Mouse (Mus musculus) adrenal gland, postnatal 25 days (tissue): ENCODE data around the gene Blmh. TPM values are rescaled to one million over a fixed set of nuclear protein-coding genes. Genes with fewer than 3 reads are reported as not detected.

Source experiments
- DNase-seq: peaks from one replicate; pipeline ENCODE4 v3.0.0; 2021; ENCODE audit warnings: mixed read lengths
- long read RNA-seq: library from polyadenylated mRNA; stranded (forward); transcript quantifications from one replicate; pipeline ENCODE4 v2.0.0, GENCODE M21; 2021
- total RNA-seq: library from RNA; stranded (reverse); gene quantifications from 2 replicates; pipeline ENCODE4 v1.2.3, GENCODE M21; 2021

The Blmh gene
- total RNA-seq, result 46.5 and 59.5 TPM in 2 replicates
- long read RNA-seq, transcript Blmh-201 (12 exons, 2,497 nt), result major isoform, 98 of 107 reads
- long read RNA-seq, partial matches to known transcripts, result 5 of 107 reads
- long read RNA-seq, other reads (novel, unspliced or antisense), result 3 of 107 reads

DNA sequence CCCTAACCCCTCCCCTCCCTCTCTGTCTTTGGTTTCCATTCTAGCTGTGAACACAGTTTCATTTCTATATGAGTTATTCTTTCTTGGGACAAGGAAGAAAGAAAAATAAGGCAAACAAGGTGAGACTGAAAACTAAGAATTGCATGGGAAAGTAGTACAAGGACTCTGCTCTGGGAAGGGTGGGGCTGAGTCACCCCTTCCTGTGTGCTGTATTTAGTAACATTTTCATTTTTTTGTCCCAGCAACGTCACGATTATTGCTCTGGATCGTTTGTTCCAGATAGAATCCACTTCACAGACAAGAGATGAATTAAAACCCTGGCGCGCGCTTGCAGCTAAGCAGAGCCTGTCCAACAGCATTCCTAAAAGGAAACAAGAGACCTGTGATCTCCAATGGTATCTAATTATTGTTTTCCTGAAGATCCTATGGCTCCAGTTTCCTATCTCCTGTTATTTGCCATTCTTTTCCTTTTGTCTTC is at the start of gene Blmh:
Gene Blmh, plus strand, starts transcription at position 51 of the 478 bp plus-strand sequence.
- peak; percentile 10 for DNase-seq

GRCm38 (mm10) chr11:76879816-76880215 is 44.8 kb upstream of the Blmh start:
- DNase-seq, result no peak

- DNase-seq, result no peak
Measured at GRCm38 (mm10) chr11:76884451-76884850, 40.2 kb upstream of the Blmh start.

DNA sequence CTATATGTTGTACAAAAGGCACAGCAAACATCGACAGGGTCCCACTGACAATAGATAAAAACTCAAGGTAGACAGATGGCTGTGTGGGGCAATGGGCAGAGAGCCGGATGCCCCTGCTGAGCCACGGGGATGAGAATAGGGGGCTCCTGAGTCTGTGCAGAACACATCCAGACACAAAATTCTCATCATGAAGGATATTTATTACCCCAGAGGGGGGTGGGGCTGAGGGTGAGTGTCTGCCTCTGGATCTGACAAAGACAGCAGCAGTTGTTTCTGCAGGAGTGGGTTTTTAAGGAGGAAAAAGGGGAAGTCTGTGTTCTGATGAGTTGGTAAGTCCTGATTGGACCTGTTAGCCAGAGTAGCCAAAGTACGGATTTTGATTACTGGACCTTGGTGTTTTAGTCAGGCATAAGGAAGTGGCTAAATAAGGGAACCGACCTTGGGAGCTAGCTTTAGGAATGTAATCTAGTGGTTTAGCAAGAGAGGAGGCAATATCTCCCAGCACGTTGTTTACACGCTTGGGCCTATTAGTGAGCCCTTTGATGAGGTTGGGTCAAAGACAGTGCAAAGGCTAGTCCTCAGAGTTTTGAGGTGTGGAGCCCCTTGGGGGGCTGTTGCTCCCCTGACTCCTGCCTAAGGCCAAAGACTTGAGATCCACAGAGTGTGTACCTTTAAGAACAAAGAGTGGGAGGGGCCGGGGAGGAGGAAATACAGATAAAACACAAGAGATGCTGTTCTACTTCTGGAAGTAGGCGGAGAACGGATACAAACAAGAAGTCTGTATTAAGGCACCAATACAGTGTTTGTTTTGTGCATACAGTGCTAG is 35.1 kb upstream of the Blmh start:
- no peak for DNase-seq

GRCm38 (mm10) chr11:76891171-76891570 is 33.4 kb upstream of the Blmh start:
- DNase-seq, result no peak

DNA sequence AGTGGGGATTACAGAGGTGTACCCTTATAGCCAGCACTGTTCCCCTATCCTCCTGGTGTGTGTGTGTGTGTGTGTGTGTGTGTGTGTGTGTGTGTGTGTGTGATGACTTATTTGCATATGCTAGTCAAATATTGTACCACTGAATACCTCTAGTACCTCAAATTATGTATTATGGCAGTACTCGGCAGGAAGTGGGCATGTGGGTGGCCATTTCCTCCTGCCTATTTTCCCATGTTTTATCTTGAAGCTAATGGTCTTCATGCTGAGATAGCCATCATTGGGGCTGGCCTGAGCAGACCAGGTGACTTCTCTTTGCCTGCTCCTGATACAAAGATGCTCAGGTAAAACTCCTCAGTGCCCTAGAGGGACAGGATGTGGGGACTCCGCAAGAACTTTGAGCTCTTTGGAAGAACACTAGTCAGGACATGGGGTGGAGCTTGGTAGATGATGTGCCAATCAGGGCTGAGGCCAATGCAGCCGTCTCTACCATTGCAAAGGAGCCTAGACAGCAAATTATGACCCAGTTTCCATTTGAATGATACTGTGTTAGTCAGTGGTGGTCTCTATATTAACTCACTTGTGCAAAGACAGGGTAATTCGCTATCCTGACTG is 32.8 kb upstream of the Blmh start:
- DNase-seq, result no peak

DNA sequence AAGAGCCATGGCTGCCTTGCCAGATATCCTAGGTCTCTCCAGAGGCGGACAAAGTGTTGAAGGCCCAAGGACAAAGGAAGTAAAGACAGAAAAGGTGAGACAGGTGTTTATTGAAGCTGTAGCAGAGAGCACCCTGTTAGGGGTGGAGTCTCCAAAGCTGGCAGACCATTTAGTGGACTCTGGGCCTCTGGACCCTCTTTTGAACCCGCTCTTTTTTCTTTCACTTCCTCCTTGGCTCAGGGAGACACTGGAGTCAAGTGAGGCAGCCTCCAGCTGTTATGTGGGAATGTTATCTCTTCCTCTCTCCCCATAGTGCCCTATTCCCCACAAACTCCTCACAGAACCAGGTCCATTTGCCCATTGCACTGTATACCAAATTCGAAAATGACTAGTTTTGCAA is 31.6 kb upstream of the Blmh start:
- no peak for DNase-seq

DNA sequence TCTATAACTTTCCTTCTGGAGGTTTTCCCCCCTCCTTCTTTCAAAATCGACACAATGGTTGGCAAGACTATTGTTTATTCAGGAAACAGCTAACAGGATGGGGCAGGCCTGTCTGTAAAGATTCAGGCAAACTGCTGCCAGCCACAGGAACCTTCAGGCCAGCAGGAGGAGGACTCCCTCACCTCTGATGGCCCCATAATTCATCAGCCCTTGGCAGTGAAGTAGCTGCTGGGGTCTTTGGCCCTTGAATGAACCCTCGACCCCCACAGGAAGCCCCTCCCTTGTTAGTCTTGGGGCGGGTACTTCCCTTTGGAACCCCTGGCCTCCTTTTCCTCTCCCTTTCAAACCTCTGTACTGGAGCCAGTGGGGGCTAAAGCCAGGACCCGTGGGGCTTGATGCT is 31.0 kb upstream of the Blmh start:
- DNase-seq, result peak; percentile 25

- DNase-seq, result peak; percentile 56
Measured at GRCm38 (mm10) chr11:76894240-76894639, 30.4 kb upstream of the Blmh start.

DNA sequence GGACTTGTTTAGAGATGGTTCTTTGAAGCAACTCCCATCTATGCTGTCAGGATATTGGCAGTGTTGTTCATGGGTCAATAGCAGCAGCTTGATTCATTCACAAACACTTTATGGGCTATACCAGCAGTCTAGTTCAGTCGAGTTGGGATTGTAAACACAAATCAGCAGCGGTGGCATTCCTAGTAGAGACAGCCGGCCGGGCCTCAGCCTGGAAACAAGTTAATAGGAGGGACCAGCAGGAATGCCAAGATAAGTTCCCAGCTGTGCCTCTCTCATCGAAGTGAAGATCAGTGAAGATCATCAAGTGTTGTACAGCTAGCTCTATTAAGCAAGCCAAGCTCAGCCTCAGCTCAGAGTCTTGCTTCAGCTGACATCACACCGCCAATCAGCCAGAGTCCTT is 28.2 kb upstream of the Blmh start:
- no peak for DNase-seq

GRCm38 (mm10) chr11:76897126-76897525 is 27.5 kb upstream of the Blmh start:
- no peak for DNase-seq

GRCm38 (mm10) chr11:76897871-76898270 is 26.7 kb upstream of the Blmh start:
- DNase-seq, result no peak

GRCm38 (mm10) chr11:76898751-76899150 is 25.9 kb upstream of the Blmh start:
- DNase-seq, result no peak

GRCm38 (mm10) chr11:76899758-76900738 is 24.6 kb upstream of the Blmh start:
- peak; percentile 19 for DNase-seq

DNA sequence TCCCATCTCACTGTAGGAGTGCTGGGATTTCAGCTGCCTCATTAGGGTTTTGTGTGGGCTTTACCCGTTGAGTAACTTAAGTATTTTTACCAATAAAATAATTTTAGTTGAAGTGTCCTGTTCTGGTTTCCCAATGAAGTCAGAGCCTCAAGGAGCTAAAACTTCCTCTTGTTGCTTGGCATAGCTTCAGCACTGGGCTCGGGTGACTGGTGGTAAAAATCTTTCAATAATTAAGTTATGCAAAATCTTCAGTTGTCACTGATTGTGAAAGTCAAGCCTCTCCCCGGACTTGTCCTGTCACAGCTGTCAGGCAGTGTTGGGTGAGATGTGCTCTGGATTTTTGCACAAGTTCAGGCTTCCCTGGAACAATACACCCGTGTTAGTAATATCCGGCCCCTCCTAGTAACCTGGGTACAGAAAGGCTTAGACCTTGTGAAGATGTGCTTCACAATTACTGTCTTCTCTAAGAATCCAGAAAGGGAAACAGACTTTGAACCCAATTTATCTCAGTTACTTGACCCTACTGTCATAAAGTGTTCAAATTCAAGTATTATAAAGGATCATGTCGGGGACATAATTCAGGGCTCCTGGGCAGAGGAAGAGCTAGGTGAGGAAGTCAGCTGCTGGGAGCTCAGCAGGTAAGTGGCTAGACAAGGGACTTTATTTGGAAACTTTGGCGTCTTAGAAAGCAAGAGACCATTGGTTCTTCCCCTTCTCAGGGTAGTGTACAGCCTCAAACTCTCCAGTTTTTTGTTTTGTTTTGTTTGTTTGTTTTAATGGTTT is 22.8 kb upstream of the Blmh start, which contains the start of gene Tmigd1:
Gene Tmigd1, plus strand, starts transcription at position 581 of the 783 bp plus-strand sequence.
- DNase-seq, result no peak

GRCm38 (mm10) chr11:76904340-76904739 is 20.3 kb upstream of the Blmh start:
- no peak for DNase-seq

DNA sequence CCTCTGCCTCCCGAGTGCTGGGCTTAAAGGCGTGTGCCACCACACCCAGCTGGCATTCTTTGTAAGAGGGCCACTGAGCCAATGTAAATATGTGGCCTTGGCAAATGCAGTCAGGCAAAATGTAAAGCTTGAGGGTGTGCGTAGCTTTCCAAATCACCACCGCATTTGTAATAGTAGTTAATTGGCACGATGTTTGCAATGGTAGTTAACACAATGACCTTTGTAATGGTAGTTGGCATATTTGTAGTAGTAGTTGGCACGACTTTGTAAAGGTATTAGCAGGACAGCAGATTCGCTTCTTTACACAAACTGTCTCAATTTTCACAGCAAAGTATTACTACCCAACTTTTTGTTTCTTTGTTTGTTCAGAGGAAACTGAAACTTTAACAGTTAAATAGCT is 16.0 kb upstream of the Blmh start:
- DNase-seq, result no peak

GRCm38 (mm10) chr11:76911325-76912054 is 13.1 kb upstream of the Blmh start:
- no peak for DNase-seq

GRCm38 (mm10) chr11:76912055-76912395 is 12.6 kb upstream of the Blmh start:
- no peak for DNase-seq

DNA sequence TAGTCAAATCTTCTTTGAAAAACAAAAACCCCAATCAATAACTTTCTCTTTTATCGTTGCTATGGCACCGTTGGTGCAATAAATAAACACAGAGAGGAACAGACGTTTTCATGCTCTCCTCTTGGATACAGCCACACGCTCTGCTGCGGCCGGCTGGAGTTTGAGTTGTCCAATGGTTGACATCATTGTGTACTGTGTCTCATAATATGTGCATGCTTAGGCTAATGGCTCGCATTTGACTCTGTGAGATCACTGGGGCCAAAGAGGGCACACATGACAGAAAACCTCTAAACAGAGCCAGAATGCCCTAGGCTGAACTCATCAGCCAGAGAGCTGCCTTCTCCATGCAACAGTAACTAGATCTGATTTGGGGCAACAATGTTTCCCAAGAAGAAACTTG is 10.2 kb upstream of the Blmh start:
- DNase-seq, result no peak
